Mouse (Mus musculus): Measurements from ENCODE around the gene Anks1b. TPM values are rescaled to one million over a fixed set of nuclear protein-coding genes. Genes with fewer than 3 reads are reported as not detected.

Gene Anks1b
- total and polyA plus RNA-seq, 3 experiments = not detected

GRCm38 (mm10) chr10:90990340-90990739, 1117.0 kb downstream of the Anks1b start:
- Histone ChIP-seq H3K4me1 (ENCODE audit: control insufficient read depth in 1 of 2, insufficient read depth in 2 of 2, low read length in 2 of 2) (no peaks in the 10 kb centered on the region), H3K79me2 (ENCODE audit: control insufficient read depth, insufficient read depth, low read length, poor library complexity) (no peaks in the 10 kb centered on the region), H3K27me3 (ENCODE audit: control insufficient read depth in 1 of 2, insufficient read depth in 2 of 2, low read length in 2 of 2) (no peaks in the 10 kb centered on the region), H3K9ac (ENCODE audit: control insufficient read depth, low read depth, low read length, poor library complexity, severe bottlenecking) (no peak overlapping the region), H3K27ac (ENCODE audit: control insufficient read depth, low read depth, low read length) (no peak overlapping the region), H3K36me3 (ENCODE audit: control insufficient read depth in 1 of 2, insufficient read depth in 2 of 2, low read length in 2 of 2) (peaks cover 0 to 3% of the 10 kb centered on the region in 2 experiments; a peak in 1 of 4 replicates), H3K4me3 (ENCODE audit: control insufficient read depth in 1 of 2, insufficient read depth in 1 of 2, low read depth in 2 of 2, low read length in 2 of 2) (no peak overlapping the region), H3K9me3 (replicated peaks; ENCODE audit: insufficient read depth, low read length) (no peaks in the 10 kb centered on the region)
- no peak for DNase-seq (ENCODE audit: low read depth, low spot score)
- TF ChIP-seq TBP (IDR thresholded peaks at IDR 0.05; ENCODE audit: low read depth, low read length) (no peak), E2F4 (IDR thresholded peaks at IDR 0.05; ENCODE audit: borderline replicate concordance, low read depth, low read length) (no peak), ETS1 (IDR thresholded peaks at IDR 0.05; ENCODE audit: low read depth, low read length) (no peak), POLR2AphosphoS5 (IDR thresholded peaks at IDR 0.05; ENCODE audit: borderline replicate concordance, low read depth, low read length) (no peak), POLR2A (IDR thresholded peaks at IDR 0.05; ENCODE audit: control insufficient read depth in 1 of 2, insufficient read depth in 1 of 2, low read depth in 1 of 2, low read length in 2 of 2, poor library complexity in 1 of 2) (no peak), CHD2 (IDR thresholded peaks at IDR 0.05; ENCODE audit: low read length) (no peak), RCOR1 (IDR thresholded peaks at IDR 0.05; ENCODE audit: low read depth, low read length) (no peak), MAZ (IDR thresholded peaks at IDR 0.05; ENCODE audit: low read depth, low read length) (no peak), CTCF (IDR thresholded peaks at IDR 0.05 in 2 of 3, conservative IDR thresholded peaks at IDR 0.05 in 1 of 3; ENCODE audit: control insufficient read depth in 1 of 3, insufficient read depth in 1 of 3, low read depth in 2 of 3, low read length in 3 of 3, poor library complexity in 1 of 3, severe bottlenecking in 1 of 3) (no peak), BHLHE40 (IDR thresholded peaks at IDR 0.05; ENCODE audit: borderline replicate concordance, low read depth, low read length) (no peak), POLR2AphosphoS2 (IDR thresholded peaks at IDR 0.05; ENCODE audit: low read length) (no peak), EP300 (IDR thresholded peaks at IDR 0.05; ENCODE audit: low read depth in 1 of 2, low read length in 2 of 2) (no peak), ZMIZ1 (IDR thresholded peaks at IDR 0.05; ENCODE audit: low read depth, low read length) (no peak), ZNF384 (IDR thresholded peaks at IDR 0.05; ENCODE audit: low read depth, low read length) (no peak), MAFK (IDR thresholded peaks at IDR 0.05; ENCODE audit: borderline replicate concordance, low read depth, low read length) (no peak), SIN3A (IDR thresholded peaks at IDR 0.05; ENCODE audit: low read length) (no peak), SMC3 (IDR thresholded peaks at IDR 0.05; ENCODE audit: low read depth, low read length) (no peak)

GRCm38 (mm10) chr10:90992237-90992636, 1118.9 kb downstream of the Anks1b start:
- no peak overlapping the region for H3K4me3 ChIP-seq (ENCODE audit: control insufficient read depth in 1 of 2, insufficient read depth in 1 of 2, low read depth in 2 of 2, low read length in 2 of 2)
- no peak for DNase-seq (ENCODE audit: low read depth, low spot score)
- no peaks in the 10 kb centered on the region for H3K79me2 ChIP-seq (ENCODE audit: control insufficient read depth, insufficient read depth, low read length, poor library complexity)
- no peak overlapping the region for H3K9ac ChIP-seq (ENCODE audit: control insufficient read depth, low read depth, low read length, poor library complexity, severe bottlenecking)
- H3K9me3 ChIP-seq (replicated peaks; ENCODE audit: insufficient read depth, low read length) = no peaks in the 10 kb centered on the region
- H3K4me1 ChIP-seq (ENCODE audit: control insufficient read depth in 1 of 2, insufficient read depth in 2 of 2, low read length in 2 of 2) = no peaks in the 10 kb centered on the region
- H3K36me3 ChIP-seq (ENCODE audit: control insufficient read depth in 1 of 2, insufficient read depth in 2 of 2, low read length in 2 of 2) = peaks cover 0 to 3% of the 10 kb centered on the region in 2 experiments; a peak in 1 of 4 replicates
- no peaks in the 10 kb centered on the region for H3K27me3 ChIP-seq (ENCODE audit: control insufficient read depth in 1 of 2, insufficient read depth in 2 of 2, low read length in 2 of 2)
- no peak overlapping the region for H3K27ac ChIP-seq (ENCODE audit: control insufficient read depth, low read depth, low read length)
- TF ChIP-seq POLR2AphosphoS2 (IDR thresholded peaks at IDR 0.05; ENCODE audit: low read length) (no peak), ZNF384 (IDR thresholded peaks at IDR 0.05; ENCODE audit: low read depth, low read length) (no peak), ZMIZ1 (IDR thresholded peaks at IDR 0.05; ENCODE audit: low read depth, low read length) (no peak), TAL1 (IDR thresholded peaks at IDR 0.05; ENCODE audit: low read length) (no peak)
